Mouse (Mus musculus): ENCODE measurements around the gene Acot3.
A peak's percentile ranks its signal among the peaks of the same experiment; 100 is the strongest.
"Not testable (repeated sequence)": the region's sequence is repeated elsewhere in the genome, so short reads cannot be mapped to it uniquely, and the experiment has no call there.

The Acot3 gene

GRCm38 (mm10) chr12:84051937-84052474 lies at the start of gene Acot3:
Acot3 (plus strand) TSS chr12:84052144.
- DNase-seq (ENCODE audit: inconsistent ontology term), result no peak

GRCm38 (mm10) chr12:84003866-84004265 lies 48.1 kb upstream of the Acot3 start:
- no peak for DNase-seq (ENCODE audit: inconsistent ontology term)

- DNase-seq (ENCODE audit: inconsistent ontology term), result no peak
Measured at GRCm38 (mm10) chr12:84008251-84008650, 43.7 kb upstream of the Acot3 start.

- no peak for DNase-seq (ENCODE audit: inconsistent ontology term)
Measured at GRCm38 (mm10) chr12:84008729-84009128, 43.2 kb upstream of the Acot3 start.

GRCm38 (mm10) chr12:84009171-84009965 lies 42.6 kb upstream of the Acot3 start, which contains the start of gene Acot1:
Acot1 (plus strand) TSS chr12:84009490.
- DNase-seq (ENCODE audit: inconsistent ontology term), result peak; percentile 93

- DNase-seq (ENCODE audit: inconsistent ontology term), result no peak
Measured at GRCm38 (mm10) chr12:84010201-84010600, 41.7 kb upstream of the Acot3 start.

GRCm38 (mm10) chr12:84011251-84012040 lies 40.5 kb upstream of the Acot3 start:
- peak; percentile 86 for DNase-seq (ENCODE audit: inconsistent ontology term)

GRCm38 (mm10) chr12:84013130-84013529 lies 38.8 kb upstream of the Acot3 start:
- DNase-seq (ENCODE audit: inconsistent ontology term), result no peak

GRCm38 (mm10) chr12:84013701-84014100 lies 38.2 kb upstream of the Acot3 start:
- DNase-seq (ENCODE audit: inconsistent ontology term), result no peak

GRCm38 (mm10) chr12:84020528-84020927 lies 31.4 kb upstream of the Acot3 start:
- DNase-seq (ENCODE audit: inconsistent ontology term), result not testable (repeated sequence)

GRCm38 (mm10) chr12:84022266-84022665 lies 29.7 kb upstream of the Acot3 start:
- not testable (repeated sequence) for DNase-seq (ENCODE audit: inconsistent ontology term)

- DNase-seq (ENCODE audit: inconsistent ontology term), result no peak
Measured at GRCm38 (mm10) chr12:84023052-84023745, 28.7 kb upstream of the Acot3 start.

- DNase-seq (ENCODE audit: inconsistent ontology term), result no peak
Measured at GRCm38 (mm10) chr12:84025888-84026287, 26.1 kb upstream of the Acot3 start.

GRCm38 (mm10) chr12:84028328-84028727 lies 23.6 kb upstream of the Acot3 start:
- not testable (repeated sequence) for DNase-seq (ENCODE audit: inconsistent ontology term)

- not testable (repeated sequence) for DNase-seq (ENCODE audit: inconsistent ontology term)
Measured at GRCm38 (mm10) chr12:84029043-84029442, 22.9 kb upstream of the Acot3 start.

- peak; percentile 37 for DNase-seq (ENCODE audit: inconsistent ontology term)
Measured at GRCm38 (mm10) chr12:84030659-84031332, 21.1 kb upstream of the Acot3 start.

GRCm38 (mm10) chr12:84032854-84033253 lies 19.1 kb upstream of the Acot3 start:
- DNase-seq (ENCODE audit: inconsistent ontology term), result no peak

- not testable (repeated sequence) for DNase-seq (ENCODE audit: inconsistent ontology term)
Measured at GRCm38 (mm10) chr12:84033302-84033701, 18.6 kb upstream of the Acot3 start.

- DNase-seq (ENCODE audit: inconsistent ontology term), result no peak
Measured at GRCm38 (mm10) chr12:84034108-84034507, 17.8 kb upstream of the Acot3 start.

GRCm38 (mm10) chr12:84038241-84038640 lies 13.7 kb upstream of the Acot3 start, which contains the start of gene Acot4:
Acot4 (plus strand) TSS chr12:84038379.
- peak; percentile 8 for DNase-seq (ENCODE audit: inconsistent ontology term)

GRCm38 (mm10) chr12:84038691-84039111 lies 13.2 kb upstream of the Acot3 start, which contains the start of gene Gm49366:
Gm49366 (plus strand) TSS chr12:84038935.
- DNase-seq (ENCODE audit: inconsistent ontology term), result peak; percentile 21

All from Muller cell, postnatal 12 days (primary cell).